Mouse (Mus musculus): ENCODE data around the gene Edn1. TPM values are rescaled to one million over a fixed set of nuclear protein-coding genes. Genes with fewer than 3 reads are reported as not detected.

The Edn1 gene
- 2.7 TPM for polyA plus RNA-seq (2015; fragmentation: Illumina TruSeq; extraction: RNeasy Lipid Tissue Mini Kit (QIAGEN cat#74804); ENCODE audit: low read depth, low replicate concordance)

GRCm38 (mm10) chr13:42301161-42301721 lies at the start of gene Edn1:
Gene Edn1 (plus strand): TSS chr13:42301476.

Other genes starting within 250 kb of the Edn1 start
- gene Hivep1, start 249.5 kb upstream of the Edn1 start, polyA plus RNA-seq (2015; fragmentation: Illumina TruSeq; extraction: RNeasy Lipid Tissue Mini Kit (QIAGEN cat#74804); ENCODE audit: low read depth, low replicate concordance) = 29.5 TPM

All from brain, adult 10 weeks (tissue).